Mouse (Mus musculus): ENCODE results near the gene Olfr1301. TPM values are rescaled to one million over a fixed set of nuclear protein-coding genes. Genes with fewer than 3 reads are reported as not detected.
A peak's percentile ranks its signal among the peaks of the same experiment; 100 is the strongest.

Olfr1301 gene
- polyA plus RNA-seq (2014; fragmentation: Nextera tagmentation; extraction: Ambion mirVana): not detected in 2 replicates

GRCm38 (mm10) chr2:111750706-111751105, at the start of gene Olfr1301:
TSS of gene Olfr1301 (plus strand) at chr2:111751006.
- ATAC-seq (no peak), DNase-seq (ENCODE audit: low spot score) (no peak)
- no peaks in the 10 kb centered on the region for H3K9me3 ChIP-seq (replicated peaks; ENCODE audit: control insufficient read depth, low read length)
- no peak within 1 kb of the TSS for H3K27ac ChIP-seq (ENCODE audit: low read depth, low read length)
- no peaks in the 10 kb centered on the region for H3K36me3 ChIP-seq (ENCODE audit: control insufficient read depth, insufficient read depth, low read length)
- H3K4me2 ChIP-seq (ENCODE audit: low read length): no peak within 1 kb of the TSS
- no peaks in the 10 kb centered on the region for H3K27me3 ChIP-seq (replicated peaks; ENCODE audit: control insufficient read depth, insufficient read depth, low read length)
- no peak within 1 kb of the TSS for H3K9ac ChIP-seq (ENCODE audit: low read length)
- no peaks in the 10 kb centered on the region for H3K4me1 ChIP-seq (ENCODE audit: control insufficient read depth, insufficient read depth, low read length)
- H3K4me3 ChIP-seq (ENCODE audit: low read depth, low read length): no peak within 1 kb of the TSS
- 89% methylated on average over 3 of the region's 3 CpGs for WGBS

- DNase-seq (ENCODE audit: low spot score) (peak; percentile 66), ATAC-seq (peak; percentile 66)
- Histone ChIP-seq H3K4me1 (ENCODE audit: control insufficient read depth, insufficient read depth, low read length) (no peaks in the 10 kb centered on the region), H3K4me2 (ENCODE audit: low read length) (no peak overlapping the region), H3K9ac (ENCODE audit: low read length) (no peak overlapping the region), H3K9me3 (replicated peaks; ENCODE audit: control insufficient read depth, low read length) (no peaks in the 10 kb centered on the region), H3K27me3 (replicated peaks; ENCODE audit: control insufficient read depth, insufficient read depth, low read length) (no peaks in the 10 kb centered on the region), H3K4me3 (ENCODE audit: low read depth, low read length) (no peak overlapping the region), H3K36me3 (ENCODE audit: control insufficient read depth, insufficient read depth, low read length) (no peaks in the 10 kb centered on the region), H3K27ac (ENCODE audit: low read depth, low read length) (no peak overlapping the region)
Observed at GRCm38 (mm10) chr2:111726739-111727138, 24.1 kb upstream of the Olfr1301 start.

DNA sequence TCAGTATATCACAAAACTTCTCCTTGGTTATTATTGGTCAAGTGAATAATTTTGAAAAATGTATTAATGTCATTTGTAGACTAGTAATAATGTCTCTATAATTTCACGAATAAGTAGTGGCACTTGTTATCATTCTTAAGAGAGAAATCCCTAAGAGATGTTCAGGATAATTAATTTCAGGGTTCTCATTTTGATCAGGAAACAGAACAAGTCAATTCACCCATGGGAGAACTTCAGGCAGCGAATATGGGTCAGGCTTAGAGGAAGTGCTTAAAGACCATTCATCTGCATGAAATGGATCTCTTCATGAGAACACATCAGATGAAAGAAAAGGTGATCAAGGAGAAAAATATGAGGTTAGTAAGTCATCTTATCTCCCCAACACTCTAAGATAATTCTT, 26.3 kb downstream of the Olfr1301 start, which contains the start of gene Olfr1302:
TSS of gene Olfr1302 (plus strand) at position 301 of the 400 bp plus-strand sequence.
- DNase-seq (ENCODE audit: low spot score): no peak
- Histone ChIP-seq H3K27me3 (replicated peaks; ENCODE audit: control insufficient read depth, insufficient read depth, low read length) (no peaks in the 10 kb centered on the region), H3K9me3 (replicated peaks; ENCODE audit: control insufficient read depth, low read length) (no peaks in the 10 kb centered on the region), H3K4me1 (ENCODE audit: control insufficient read depth, insufficient read depth, low read length) (no peaks in the 10 kb centered on the region), H3K4me2 (ENCODE audit: low read length) (no peak within 1 kb of the TSS), H3K4me3 (ENCODE audit: low read depth, low read length) (no peak within 1 kb of the TSS), H3K27ac (ENCODE audit: low read depth, low read length) (no peak within 1 kb of the TSS), H3K9ac (ENCODE audit: low read length) (no peak within 1 kb of the TSS), H3K36me3 (ENCODE audit: control insufficient read depth, insufficient read depth, low read length) (no peaks in the 10 kb centered on the region)
- 79% methylated on average over 2 of the region's 2 CpGs for WGBS
- ATAC-seq: no peak

Other genes starting within 250 kb of the Olfr1301 start
- not detected in 2 replicates for gene Olfr1293-ps, start 225.8 kb upstream of the Olfr1301 start, polyA plus RNA-seq (2014; fragmentation: Nextera tagmentation; extraction: Ambion mirVana)
- not detected in 2 replicates for gene Olfr1294, start 210.7 kb upstream of the Olfr1301 start, polyA plus RNA-seq (2014; fragmentation: Nextera tagmentation; extraction: Ambion mirVana)
- gene Olfr1295, start 181.3 kb upstream of the Olfr1301 start, polyA plus RNA-seq (2014; fragmentation: Nextera tagmentation; extraction: Ambion mirVana): not detected in 2 replicates
- not detected in 2 replicates for gene Olfr1297, start 124.5 kb upstream of the Olfr1301 start, polyA plus RNA-seq (2014; fragmentation: Nextera tagmentation; extraction: Ambion mirVana)
- gene Olfr1298, start 101.8 kb upstream of the Olfr1301 start, polyA plus RNA-seq (2014; fragmentation: Nextera tagmentation; extraction: Ambion mirVana): not detected in 2 replicates
- gene Olfr1299, start 89.6 kb upstream of the Olfr1301 start, polyA plus RNA-seq (2014; fragmentation: Nextera tagmentation; extraction: Ambion mirVana): not detected in 2 replicates
- gene Olfr1302, start 26.4 kb downstream of the Olfr1301 start, polyA plus RNA-seq (2014; fragmentation: Nextera tagmentation; extraction: Ambion mirVana): not detected in 2 replicates
- gene Olfr1303, start 69.3 kb downstream of the Olfr1301 start, polyA plus RNA-seq (2014; fragmentation: Nextera tagmentation; extraction: Ambion mirVana): not detected in 2 replicates
- gene Olfr1305, start 126.1 kb downstream of the Olfr1301 start, polyA plus RNA-seq (2014; fragmentation: Nextera tagmentation; extraction: Ambion mirVana): not detected in 2 replicates
- not detected in 2 replicates for gene Olfr1306, start 165.3 kb downstream of the Olfr1301 start, polyA plus RNA-seq (2014; fragmentation: Nextera tagmentation; extraction: Ambion mirVana)
- not detected in 2 replicates for gene Olfr1307, start 198.4 kb downstream of the Olfr1301 start, polyA plus RNA-seq (2014; fragmentation: Nextera tagmentation; extraction: Ambion mirVana)
- not detected in 2 replicates for gene Olfr1308, start 213.9 kb downstream of the Olfr1301 start, polyA plus RNA-seq (2014; fragmentation: Nextera tagmentation; extraction: Ambion mirVana)
- not detected in 2 replicates for gene Olfr1309, start 239.3 kb downstream of the Olfr1301 start, polyA plus RNA-seq (2014; fragmentation: Nextera tagmentation; extraction: Ambion mirVana)